8 mouse cellular contexts compared by ENCODE assay signal in genomic region chr7:43562006-43562633, GRCm38 (mm10). TPM values are rescaled to one million over a fixed set of nuclear protein-coding genes. Genes with fewer than 3 reads are reported as not detected.
DNase-seq lines count a peak whose midpoint lies in the region; ATAC-seq and TF ChIP-seq lines count a peak whose summit lies in the region.

Gene Zfp658, plus strand, starts transcription at chr7:43562256.

- ATAC-seq in G1E (ENCODE audit: extremely low read depth, insufficient number of reproducible peaks, low FRiP score, poor library complexity, severe bottlenecking), result peak; percentile 72
- ATAC-seq in lung, embryonic 15.5 days (ENCODE audit: borderline replicate concordance, extremely low read depth, low FRiP score, low TSS enrichment), result peak; percentile 85

- under 1% methylated on average over 27 of the region's 27 CpGs for WGBS in cerebellum, adult 2 months
- under 1% methylated on average over 27 of the region's 27 CpGs for whole genome bisulfite sequencing in hindbrain, embryonic 10.5 days
- WGBS in lung, embryonic 15.5 days, result 0% methylated on average over 27 of the region's 27 CpGs
- under 1% methylated on average over 27 of the region's 27 CpGs for whole genome bisulfite sequencing in olfactory bulb, adult 2 months

- H3K9me3 ChIP-seq in G1E (replicated peaks), result no peaks in the 10 kb centered on the region
- no peaks in the 10 kb centered on the region for H3K9me3 ChIP-seq in hindbrain, embryonic 10.5 days
- H3K9me3 ChIP-seq in lung, embryonic 15.5 days, result no peaks in the 10 kb centered on the region

- peak within 1 kb of the TSS; percentile 12 for H3K27ac ChIP-seq in cerebellum, adult 2 months (ENCODE audit: insufficient read depth, low read length)
- peak within 1 kb of the TSS; percentile 91 for H3K27ac ChIP-seq in hindbrain, embryonic 10.5 days
- peak within 1 kb of the TSS; percentile 87 for H3K27ac ChIP-seq in lung, embryonic 15.5 days
- H3K27ac ChIP-seq in olfactory bulb, adult 2 months (ENCODE audit: insufficient read depth, low read depth, low read length), result peak within 1 kb of the TSS; percentile 4; the same call in 1 of the 2 replicates

- peak within 1 kb of the TSS; percentile 72 for H3K4me2 ChIP-seq in lung, embryonic 15.5 days

- H3K9ac ChIP-seq in lung, embryonic 15.5 days, result peak within 1 kb of the TSS; percentile 69

- peak within 1 kb of the TSS; percentile 75 for H3K4me3 ChIP-seq in G1E (ENCODE audit: low read depth, low read length)
- peak within 1 kb of the TSS; percentile 78 for H3K4me3 ChIP-seq in cerebellum, adult 2 months (replicated peaks; ENCODE audit: insufficient read depth, low read depth, low read length)
- H3K4me3 ChIP-seq in hindbrain, embryonic 10.5 days, result peak within 1 kb of the TSS; percentile 69
- H3K4me3 ChIP-seq in lung, embryonic 15.5 days, result peak within 1 kb of the TSS; percentile 64
- H3K4me3 ChIP-seq in olfactory bulb, adult 2 months (ENCODE audit: insufficient read depth, low read depth, low read length), result peak within 1 kb of the TSS; percentile 68

- peak; percentile 43; the same call in 1 of the 2 replicates for TF ChIP-seq POLR2A in cerebellum, adult 2 months (IDR thresholded peaks at IDR 0.05; ENCODE audit: borderline replicate concordance, insufficient read depth, low read length)
- TF ChIP-seq POLR2A in olfactory bulb, adult 2 months (IDR thresholded peaks at IDR 0.05; ENCODE audit: insufficient read depth, low read depth, low read length), result no peak

- H3K4me1 ChIP-seq in G1E (ENCODE audit: insufficient read depth, low read depth, low read length), result peaks cover 12% of the 10 kb centered on the region
- 0 out of 2 replicates have a peak, but pooled peaks cover 6% of the 10 kb centered on the region for H3K4me1 ChIP-seq in cerebellum, adult 2 months (ENCODE audit: control insufficient read depth, insufficient read depth, low read length)
- H3K4me1 ChIP-seq in hindbrain, embryonic 10.5 days (replicated peaks), result peaks cover 15% of the 10 kb centered on the region
- H3K4me1 ChIP-seq in lung, embryonic 15.5 days, result peaks cover 10% of the 10 kb centered on the region
- peaks cover 10% of the 10 kb centered on the region for H3K4me1 ChIP-seq in olfactory bulb, adult 2 months (ENCODE audit: control insufficient read depth, insufficient read depth, low read length)

- peaks cover 5% of the 10 kb centered on the region for H3K36me3 ChIP-seq in G1E (replicated peaks)
- peaks cover 17% of the 10 kb centered on the region for H3K36me3 ChIP-seq in hindbrain, embryonic 10.5 days
- H3K36me3 ChIP-seq in lung, embryonic 15.5 days, result peaks cover 13% of the 10 kb centered on the region

- H3K27me3 ChIP-seq in G1E (ENCODE audit: insufficient read depth, low read length), result peaks cover 4% of the 10 kb centered on the region
- no peaks in the 10 kb centered on the region for H3K27me3 ChIP-seq in cerebellum, adult 2 months (ENCODE audit: control insufficient read depth, insufficient read depth, low read length)
- H3K27me3 ChIP-seq in hindbrain, embryonic 10.5 days (ENCODE audit: insufficient read depth, poor library complexity, severe bottlenecking), result no peaks in the 10 kb centered on the region
- no peaks in the 10 kb centered on the region for H3K27me3 ChIP-seq in lung, embryonic 15.5 days

- peak; percentile 17 for DNase-seq in G1E (ENCODE audit: low spot score)
- DNase-seq in cerebellum, adult 2 months, result peak; percentile 83 to 86
- peak; percentile 74 to 91 for DNase-seq in frontal cortex, adult 2 months (ENCODE audit: extremely low spot score in 1 of 2, low spot score in 1 of 2)
- DNase-seq in hindbrain, embryonic 10.5 days (ENCODE audit: low spot score), result peak; percentile 91
- DNase-seq in layer of hippocampus, adult 9-10 months (ENCODE audit: low spot score), result peak; percentile 71
- peak; percentile 54 to 72 for DNase-seq in thymus, adult 18-20 months

- no peak for TF ChIP-seq CTCF in G1E (IDR thresholded peaks at IDR 0.05; ENCODE audit: low read depth, low read length)
- no peak for TF ChIP-seq CTCF in cerebellum, adult 2 months (IDR thresholded peaks at IDR 0.05; ENCODE audit: borderline replicate concordance, insufficient read depth, low read depth, low read length)
- no peak for TF ChIP-seq CTCF in olfactory bulb, adult 2 months (IDR thresholded peaks at IDR 0.05; ENCODE audit: insufficient read depth, low read depth, low read length)

RNA-seq across cellular contexts. Expression of gene Zfp658, which starts in this region (rescaled TPM):
- 1.2 and 1.3 TPM in 2 replicates for total RNA-seq in G1E (2014; fragmentation: Nextera tagmentation)
- total RNA-seq in G1E (2017), result 1.1 and 1.2 TPM in 2 replicates
- polyA plus RNA-seq in G1E (2012), result 0.24 and 0.25 TPM in 2 replicates
- polyA plus RNA-seq in cerebellum, adult 2 months (2012; rRNA removed), result 10.3 and 10.9 TPM in 2 replicates
- polyA plus RNA-seq in frontal cortex, adult 2 months (2012; rRNA removed), result 9.3 and 9.5 TPM in 2 replicates
- 5.4 and 6.1 TPM in 2 replicates for polyA plus RNA-seq in hindbrain, embryonic 10.5 days (2016; fragmentation: Nextera tagmentation; extraction: Ambion mirVana)
- polyA plus RNA-seq in lung, embryonic 15.5 days (2015; fragmentation: Nextera tagmentation; extraction: Ambion mirVana), result 3.5 and 4.4 TPM in 2 replicates
- not detected in 2 replicates for polyA plus RNA-seq in olfactory bulb, adult 2 months (2012; ENCODE audit: insufficient read depth, insufficient read length, low replicate concordance, missing spikeins)

Comparison
In these comparisons a context has a peak if more than half of its experiments do, and no peak if none do; other contexts are left out.
1. Peak in every context shown above with its lines: DNase-seq, ATAC-seq, H3K4me3 ChIP-seq and H3K27ac ChIP-seq.
2. DNase-seq: peak in every context shown above with its lines; median percentile 91 in hindbrain, embryonic 10.5 days; 84 in cerebellum, adult 2 months; 82 in frontal cortex, adult 2 months; 71 in layer of hippocampus, adult 9-10 months; 63 in thymus, adult 18-20 months; 17 in G1E.
3. H3K27ac ChIP-seq: peak in every context shown above with its lines; median percentile 91 in hindbrain, embryonic 10.5 days; 87 in lung, embryonic 15.5 days; 12 in cerebellum, adult 2 months; 4 in olfactory bulb, adult 2 months.